Mouse (Mus musculus): ENCODE results near the gene S1pr4.

The S1pr4 gene

GRCm38 (mm10) chr10:81500032-81500431 is at the start of gene S1pr4:
Gene S1pr4, minus strand, starts transcription at chr10:81500132.
- CTCF ChIA-PET, result no interaction called here

- CTCF ChIA-PET, result interaction anchor here (0.6 to 0.7 kb wide), 2 partner anchors 18 to 27 kb away, joined by 5 to 13 read pairs; no protein-coding TSS in a partner anchor
Observed at GRCm38 (mm10) chr10:81548944-81549343, 49.0 kb upstream of the S1pr4 start.

- CTCF ChIA-PET, result interaction anchor here (0.8 kb wide), 1 partner anchor 45 kb away, joined by 4 read pairs; no protein-coding TSS in a partner anchor
Observed at GRCm38 (mm10) chr10:81546788-81547571, 47.0 kb upstream of the S1pr4 start.

GRCm38 (mm10) chr10:81546332-81546731 is 46.4 kb upstream of the S1pr4 start:
- CTCF ChIA-PET, result interaction anchor here (0.8 kb wide), 1 partner anchor 45 kb away, joined by 4 read pairs; no protein-coding TSS in a partner anchor

GRCm38 (mm10) chr10:81545161-81545747 is 45.3 kb upstream of the S1pr4 start, which contains the start of gene Gna11:
Gene Gna11, minus strand, starts transcription at chr10:81545190.
- CTCF ChIA-PET, result no interaction called here

GRCm38 (mm10) chr10:81544296-81545160 is 44.6 kb upstream of the S1pr4 start:
- CTCF ChIA-PET, result no interaction called here

GRCm38 (mm10) chr10:81543633-81544032 is 43.7 kb upstream of the S1pr4 start:
- CTCF ChIA-PET, result interaction anchor here (0.5 kb wide), 1 partner anchor 15 kb away, joined by 6 read pairs; no protein-coding TSS in a partner anchor

- CTCF ChIA-PET, result interaction anchor here (0.5 kb wide), 1 partner anchor 15 kb away, joined by 6 read pairs; no protein-coding TSS in a partner anchor
Observed at GRCm38 (mm10) chr10:81542727-81543460, 43.0 kb upstream of the S1pr4 start.

GRCm38 (mm10) chr10:81541803-81542202 is 41.9 kb upstream of the S1pr4 start:
- CTCF ChIA-PET, result interaction anchor here (0.7 kb wide), 1 partner anchor 151 kb away, joined by 3 read pairs; no protein-coding TSS in a partner anchor

GRCm38 (mm10) chr10:81541363-81541762 is 41.4 kb upstream of the S1pr4 start:
- CTCF ChIA-PET, result no interaction called here

GRCm38 (mm10) chr10:81538321-81539048 is 38.6 kb upstream of the S1pr4 start:
- CTCF ChIA-PET, result no interaction called here

GRCm38 (mm10) chr10:81537429-81537828 is 37.5 kb upstream of the S1pr4 start:
- CTCF ChIA-PET, result no interaction called here

GRCm38 (mm10) chr10:81536734-81537133 is 36.8 kb upstream of the S1pr4 start:
- CTCF ChIA-PET, result no interaction called here

- CTCF ChIA-PET, result no interaction called here
Observed at GRCm38 (mm10) chr10:81534826-81535225, 34.9 kb upstream of the S1pr4 start.

GRCm38 (mm10) chr10:81526779-81527178 is 26.8 kb upstream of the S1pr4 start:
- CTCF ChIA-PET, result interaction anchor here (1.9 kb wide), 1 partner anchor 25 kb away, joined by 5 read pairs; no protein-coding TSS in a partner anchor

GRCm38 (mm10) chr10:81525017-81525694 is 25.2 kb upstream of the S1pr4 start:
- CTCF ChIA-PET, result interaction anchor here (0.7 to 1.9 kb wide), 3 partner anchors 23 to 74 kb away, joined by 3 to 5 read pairs (median 3); no protein-coding TSS in a partner anchor

GRCm38 (mm10) chr10:81524051-81524605 is 24.2 kb upstream of the S1pr4 start, which contains the start of gene Gna15:
Gene Gna15, minus strand, starts transcription at chr10:81524225.
- CTCF ChIA-PET, result interaction anchor here (0.7 to 0.8 kb wide), 3 partner anchors 27 to 497 kb away, joined by 3 read pairs; no protein-coding TSS in a partner anchor

- CTCF ChIA-PET, result interaction anchor here (0.8 kb wide), 2 partner anchors 29 to 498 kb away, joined by 3 read pairs; no protein-coding TSS in a partner anchor
Observed at GRCm38 (mm10) chr10:81523570-81523969, 23.6 kb upstream of the S1pr4 start.

- CTCF ChIA-PET, result no interaction called here
Observed at GRCm38 (mm10) chr10:81523142-81523541, 23.2 kb upstream of the S1pr4 start.

Measured in spleen, embryonic (tissue).